Mouse (Mus musculus) intestine, postnatal 0 days (tissue): Measurements from ENCODE around the gene Arhgdib. TPM values are rescaled to one million over a fixed set of nuclear protein-coding genes. Genes with fewer than 3 reads are reported as not detected.

Experiments
- ATAC-seq: fragments of 200-750 bp; cut with Nextera tagmentation; 2 replicates; pipeline ENCODE4 v1.8.0; 2017; ENCODE audit warnings: mild to moderate bottlenecking, moderate TSS enrichment, moderate library complexity
- H3K27ac ChIP-seq: fragments of 300-500 bp; sonication (generic); 2 replicates; pipeline ENCODE4 v1.5.1; 2014; ENCODE audit warnings: mild to moderate bottlenecking, low read depth, low read length, moderate library complexity
- H3K27me3 ChIP-seq: fragments of 300-500 bp; sonication (generic); replicated peaks from 2 replicates; pipeline ENCODE4 v1.6.1; 2014; ENCODE audit warnings: low read length, mixed read lengths; ENCODE audit not compliant: control insufficient read depth, insufficient read depth
- H3K36me3 ChIP-seq: fragments of 300-500 bp; sonication (generic); 2 replicates; pipeline ENCODE4 v1.6.1; 2014; ENCODE audit warnings: mild to moderate bottlenecking, moderate library complexity; ENCODE audit not compliant: control insufficient read depth, insufficient read depth
- H3K4me1 ChIP-seq: fragments of 300-500 bp; sonication (generic); replicated peaks from 2 replicates; pipeline ENCODE4 v1.6.1; 2014; ENCODE audit warnings: antibody characterized with exemption, low read length, mixed read lengths; ENCODE audit not compliant: control insufficient read depth, insufficient read depth
- H3K4me2 ChIP-seq: fragments of 300-500 bp; sonication (generic); replicated peaks from 2 replicates; pipeline ENCODE4 v1.6.1; 2014; ENCODE audit warnings: low read depth, mild to moderate bottlenecking, moderate library complexity
- H3K4me3 ChIP-seq: fragments of 300-500 bp; sonication (generic); 2 replicates; pipeline ENCODE4 v1.5.1; 2014; ENCODE audit warnings: low read depth, low read length
- H3K9ac ChIP-seq: fragments of 300-500 bp; sonication (generic); 2 replicates; pipeline ENCODE4 v1.6.1; 2014; ENCODE audit warnings: mild to moderate bottlenecking, low read depth, low read length
- H3K9me3 ChIP-seq: fragments of 300-500 bp; sonication (generic); 2 replicates; pipeline ENCODE4 v1.6.1; 2016; ENCODE audit warnings: mixed run types; ENCODE audit not compliant: control insufficient read depth
- CTCF ChIP-seq: sonication (generic); IDR thresholded peaks from 2 replicates; pipeline ENCODE4 v1.5.1; 2016; ENCODE audit warnings: low read depth, mild to moderate bottlenecking, control low read depth, antibody characterized with exemption, moderate library complexity
- WGBS: fragments of 180-500 bp; shearing (Covaris S2); extraction: QIAGEN DNeasy Blood & Tissue Kit; methylation state at CpG from one replicate; pipeline ENCODE4 v1.1.7; 2014; 5-methylcytosine and 5-hydroxymethylcytosine counted together
- polyA plus RNA-seq: library from polyadenylated mRNA; unstranded; fragments of >200 nt; fragmentation: Nextera tagmentation; extraction: Ambion mirVana; gene quantifications from 2 replicates; pipeline ENCODE4 v1.2.1, GENCODE M21; 2015

Arhgdib gene
- polyA plus RNA-seq, 1 experiment from 2014 or later = 22.2 TPM

DNA sequence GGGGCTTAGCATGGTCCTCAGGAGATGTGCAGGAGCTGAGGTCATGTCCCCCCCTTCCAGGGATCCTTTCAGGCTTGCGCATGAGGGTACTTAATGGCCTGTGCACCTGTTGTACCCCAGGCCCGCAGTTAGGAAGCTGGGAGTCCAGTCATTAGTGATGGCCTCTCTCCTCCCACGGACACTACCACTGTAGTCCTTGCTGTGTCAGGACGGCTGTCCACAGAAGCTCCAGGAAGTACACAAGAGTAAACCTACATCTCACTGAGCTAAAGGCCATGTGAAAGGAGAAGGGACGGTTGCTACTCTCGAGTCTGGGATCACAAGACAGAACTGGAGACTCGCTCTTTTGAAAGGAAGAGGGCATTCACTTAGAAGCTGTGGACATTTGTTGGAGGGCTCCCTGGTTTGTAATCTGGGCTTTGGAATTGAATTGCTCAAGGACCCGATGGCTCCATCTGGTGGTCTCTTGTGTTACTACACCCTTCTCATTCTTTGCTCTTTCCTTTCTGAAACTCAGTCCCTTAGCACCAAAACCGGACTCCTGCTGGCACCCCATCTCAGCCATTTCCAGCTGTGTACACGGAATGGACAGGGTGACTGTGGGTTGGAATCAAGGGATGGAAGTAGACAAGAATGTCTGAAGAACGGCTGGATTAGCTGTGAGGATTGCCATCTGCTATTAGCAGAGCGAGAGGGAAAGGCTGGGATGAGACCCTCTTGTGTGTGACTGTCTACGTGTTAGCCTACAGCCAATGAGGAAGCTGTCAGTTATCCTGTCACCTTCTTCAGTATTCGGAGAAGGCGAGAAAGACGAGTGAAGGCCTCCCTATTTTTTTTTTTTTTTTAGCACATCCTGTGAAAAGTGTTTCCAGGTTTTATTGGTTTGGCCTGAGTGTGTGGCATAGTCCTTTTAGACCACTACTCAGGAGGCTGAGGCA, 21.1 kb downstream of the Arhgdib start:
- H3K27ac ChIP-seq = no peak overlapping the region
- 42% methylated on average over 16 of the region's 16 CpGs for WGBS
- H3K4me2 ChIP-seq = no peak overlapping the region
- peak; percentile 91 for TF ChIP-seq CTCF
- no peak overlapping the region for H3K4me3 ChIP-seq
- H3K36me3 ChIP-seq = no peaks in the 10 kb centered on the region
- H3K4me1 ChIP-seq = no peaks in the 10 kb centered on the region
- ATAC-seq = no peak
- no peaks in the 10 kb centered on the region for H3K27me3 ChIP-seq
- no peaks in the 10 kb centered on the region for H3K9me3 ChIP-seq
- no peak overlapping the region for H3K9ac ChIP-seq

DNA sequence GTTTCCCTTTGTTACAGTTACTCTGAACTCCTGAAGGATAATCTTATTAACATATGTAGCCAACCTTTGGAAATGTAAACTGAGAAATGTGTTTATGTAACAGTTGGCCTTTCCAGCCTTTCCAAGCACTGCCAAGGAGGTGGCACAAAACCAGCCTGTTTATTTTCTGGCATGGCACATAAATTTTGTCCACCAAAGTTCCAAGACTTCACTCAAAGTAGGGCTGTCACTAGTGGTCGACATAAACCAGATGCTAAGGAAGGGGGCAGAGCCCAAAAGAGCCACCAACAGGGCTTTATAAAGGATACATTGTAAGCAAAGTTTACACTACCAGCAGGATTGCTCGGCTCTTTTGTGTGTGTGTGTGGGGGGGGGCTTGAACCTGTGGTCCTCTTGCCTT, 23.8 kb downstream of the Arhgdib start:
- Histone ChIP-seq H3K4me2 (no peak overlapping the region), H3K27me3 (no peaks in the 10 kb centered on the region), H3K9me3 (no peaks in the 10 kb centered on the region), H3K9ac (no peak overlapping the region), H3K4me1 (peaks cover 5% of the 10 kb centered on the region; the same call in 1 of the 2 replicates), H3K36me3 (no peaks in the 10 kb centered on the region), H3K27ac (no peak overlapping the region), H3K4me3 (no peak overlapping the region)
- ATAC-seq = no peak
- WGBS = 39% methylated on average over 2 of the region's 2 CpGs
- TF ChIP-seq CTCF = no peak

DNA sequence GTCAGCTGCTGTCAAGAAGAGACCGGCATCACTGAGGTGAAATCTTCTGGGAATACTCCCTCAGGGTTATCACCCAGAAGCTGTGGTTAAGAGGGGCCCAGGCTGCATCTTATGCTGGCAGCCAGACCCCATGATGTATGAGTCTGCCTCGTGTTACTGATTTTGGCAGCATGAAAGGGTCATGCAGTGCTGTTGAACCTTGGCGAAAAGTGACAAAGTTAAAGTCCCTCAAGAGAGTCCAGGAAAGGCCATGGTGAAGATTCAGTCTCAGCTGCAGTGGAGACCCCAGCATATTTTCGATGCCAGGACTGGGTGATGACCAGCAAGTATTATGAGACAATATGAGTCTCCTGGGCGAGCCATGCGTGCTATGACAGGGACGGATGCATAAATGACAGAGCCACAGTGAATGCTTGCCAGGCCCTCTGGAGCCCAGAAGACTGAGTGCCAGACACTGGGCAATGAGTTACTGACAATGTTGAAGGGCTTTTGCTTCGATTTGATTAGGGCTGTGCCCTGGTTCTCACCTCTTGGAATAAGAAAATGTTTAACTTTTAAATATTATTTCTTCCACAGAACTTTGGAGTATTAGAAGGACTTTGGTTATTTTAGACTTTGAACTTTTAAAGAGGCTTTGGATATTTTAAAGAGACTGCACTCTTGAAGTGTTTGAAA, 25.8 kb downstream of the Arhgdib start:
- H3K9me3 ChIP-seq = no peaks in the 10 kb centered on the region
- 85% methylated on average over 8 of the region's 8 CpGs for WGBS
- ATAC-seq = no peak

DNA sequence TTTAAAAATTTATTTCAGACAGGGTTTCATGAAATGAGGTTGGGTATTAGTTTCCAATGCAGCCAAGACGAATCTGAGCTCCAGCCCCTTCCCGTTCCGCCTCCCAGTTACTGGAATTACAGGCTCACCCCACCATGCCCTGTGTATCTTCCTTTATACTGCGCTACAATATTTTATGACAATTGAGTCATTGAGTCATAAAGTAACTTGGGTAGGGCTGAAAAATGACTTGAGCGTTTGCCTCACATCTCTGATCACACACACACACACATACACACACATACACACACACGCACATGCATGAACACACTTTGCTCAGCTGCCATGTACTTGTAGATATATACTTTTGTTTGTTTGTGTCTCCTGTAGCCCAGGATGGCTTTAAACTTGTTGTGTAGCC, 27.5 kb downstream of the Arhgdib start:
- 59% methylated on average over 6 of the region's 6 CpGs for WGBS
- ATAC-seq = peak; percentile 55; the same call in 1 of the 2 replicates
- Histone ChIP-seq H3K27me3 (no peaks in the 10 kb centered on the region), H3K4me1 (peaks cover 5% of the 10 kb centered on the region; the same call in 1 of the 2 replicates), H3K4me2 (no peak overlapping the region), H3K9me3 (no peaks in the 10 kb centered on the region), H3K27ac (no peak overlapping the region), H3K9ac (no peak overlapping the region), H3K36me3 (no peaks in the 10 kb centered on the region), H3K4me3 (no peak overlapping the region)
- no peak for TF ChIP-seq CTCF

More for the DNA sequence above, 25.8 kb downstream of the Arhgdib start:
- no peak for TF ChIP-seq CTCF
- Histone ChIP-seq H3K27ac (no peak overlapping the region), H3K27me3 (no peaks in the 10 kb centered on the region), H3K4me3 (no peak overlapping the region), H3K9ac (no peak overlapping the region), H3K4me1 (peaks cover 5% of the 10 kb centered on the region; the same call in 1 of the 2 replicates), H3K4me2 (no peak overlapping the region), H3K36me3 (no peaks in the 10 kb centered on the region)

DNA sequence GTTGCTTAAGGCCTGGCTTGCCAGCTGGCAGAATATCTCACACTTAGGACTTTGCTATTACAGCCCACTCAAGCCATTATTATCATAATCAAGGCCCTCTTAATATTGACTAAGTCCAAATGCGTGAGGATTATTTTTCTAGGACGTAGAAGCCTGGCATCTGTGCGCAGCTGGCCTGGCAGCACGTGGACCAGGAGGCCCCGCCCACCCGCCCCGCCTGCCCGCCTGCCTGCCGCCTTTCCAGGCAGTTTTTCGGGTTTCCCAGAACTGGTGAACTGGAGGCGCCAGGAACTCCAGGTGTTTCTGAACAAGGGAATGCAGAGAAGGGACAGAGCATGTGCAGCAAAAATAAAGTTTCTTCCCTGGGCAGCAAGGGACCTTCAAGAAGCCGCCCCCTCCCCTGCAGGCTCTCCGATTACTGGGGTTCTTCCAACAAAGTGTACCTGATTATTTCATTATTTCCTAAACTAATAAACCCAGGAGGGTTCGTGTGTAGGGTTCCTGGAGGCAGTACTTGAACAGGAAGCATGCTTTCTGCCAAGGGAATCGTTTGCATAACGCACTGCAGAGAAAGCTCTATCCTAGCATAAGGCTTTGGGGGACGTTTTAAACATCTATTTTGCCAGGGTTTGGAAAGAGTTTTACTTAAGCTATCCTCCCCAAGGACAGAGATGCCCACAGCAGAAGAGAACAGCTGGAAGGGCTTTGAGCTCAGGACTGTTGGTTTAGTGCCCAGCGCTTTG, 28.1 kb downstream of the Arhgdib start:
- Histone ChIP-seq H3K4me3 (0 out of 2 replicates have a peak overlapping the region, but pooled peaks have one; percentile 5), H3K27ac (no peak overlapping the region), H3K9ac (no peak overlapping the region), H3K27me3 (no peaks in the 10 kb centered on the region), H3K36me3 (no peaks in the 10 kb centered on the region), H3K4me2 (peak overlapping the region; percentile 54), H3K9me3 (no peaks in the 10 kb centered on the region), H3K4me1 (peaks cover 5% of the 10 kb centered on the region; the same call in 1 of the 2 replicates)
- 11% methylated on average over 18 of the region's 18 CpGs for WGBS
- TF ChIP-seq CTCF = no peak
- peak; percentile 65 for ATAC-seq
